Mouse (Mus musculus): ENCODE results near the gene 1700123L14Rik.
A peak's percentile ranks its signal among the peaks of the same experiment; 100 is the strongest.
"Not testable (repeated sequence)": the region's sequence is repeated elsewhere in the genome, so short reads cannot be mapped to it uniquely, and the experiment has no call there.

The 1700123L14Rik gene

GRCm38 (mm10) chr6:96165818-96166379 is at the start of gene 1700123L14Rik:
TSS of gene 1700123L14Rik (minus strand) at chr6:96166243.
- no peak for DNase-seq

- no peak for DNase-seq
Measured at GRCm38 (mm10) chr6:96205395-96205794, 39.4 kb upstream of the 1700123L14Rik start.

GRCm38 (mm10) chr6:96198991-96199390 is 32.9 kb upstream of the 1700123L14Rik start:
- not testable (repeated sequence) for DNase-seq

GRCm38 (mm10) chr6:96186517-96186916 is 20.5 kb upstream of the 1700123L14Rik start:
- DNase-seq: no peak

- DNase-seq: peak; percentile 6
Measured at GRCm38 (mm10) chr6:96183392-96183791, 17.3 kb upstream of the 1700123L14Rik start.

GRCm38 (mm10) chr6:96178530-96178929 is 12.5 kb upstream of the 1700123L14Rik start:
- DNase-seq: no peak

- no peak for DNase-seq
Measured at GRCm38 (mm10) chr6:96173681-96174080, 7.6 kb upstream of the 1700123L14Rik start.

- DNase-seq: no peak
Measured at GRCm38 (mm10) chr6:96167031-96167430, 988 bp upstream of the 1700123L14Rik start.

GRCm38 (mm10) chr6:96165403-96165802 is 640 bp downstream of the 1700123L14Rik start:
- no peak for DNase-seq

GRCm38 (mm10) chr6:96143326-96143725 is 22.7 kb downstream of the 1700123L14Rik start:
- DNase-seq: peak; percentile 44

GRCm38 (mm10) chr6:96116534-96117272 is 49.3 kb downstream of the 1700123L14Rik start:
- DNase-seq: peak; percentile 1

- DNase-seq: no peak
Measured at GRCm38 (mm10) chr6:96116148-96116533, 49.9 kb downstream of the 1700123L14Rik start.
